ENCODE assay signal across 22 mouse cellular contexts in genomic region chr12:8354187-8354586, GRCm38 (mm10). TPM values are rescaled to one million over a fixed set of nuclear protein-coding genes. Genes with fewer than 3 reads are reported as not detected.
DNase-seq lines count a peak whose midpoint lies in the region; ATAC-seq and TF ChIP-seq lines count a peak whose summit lies in the region.
"Had no signal": no experiment of that assay in that cellular context is flagged by ENCODE, and none has a peak within 500 bp of the region (broad histone marks: within the 10 kb centered on the region; RNA-seq: fewer than 3 reads in every experiment).

No protein-coding gene starts in this region.

- no peak overlapping the region for H3K4me2 ChIP-seq in kidney, postnatal 0 days (ENCODE audit: low read length)
- H3K4me2 ChIP-seq in liver, embryonic 12.5 days, result no peak overlapping the region
- H3K4me2 ChIP-seq in lung, postnatal 0 days (replicated peaks; ENCODE audit: low read depth, low read length), result no peak overlapping the region
- H3K4me2 ChIP-seq in midbrain, embryonic 13.5 days (replicated peaks), result no peak overlapping the region
- H3K4me2 ChIP-seq: embryonic facial prominence, embryonic 13.5 days; forebrain, embryonic 12.5 days; heart, embryonic 15.5 days had no signal

- H3K4me1 ChIP-seq in kidney, postnatal 0 days (replicated peaks; ENCODE audit: insufficient read depth, low read length), result peaks cover 4% of the 10 kb centered on the region
- peaks cover 12% of the 10 kb centered on the region for H3K4me1 ChIP-seq in liver, adult 2 months (ENCODE audit: control insufficient read depth, insufficient read depth, low read length)
- peaks cover 14% of the 10 kb centered on the region; the same call in 1 of the 2 replicates for H3K4me1 ChIP-seq in liver, embryonic 12.5 days
- peaks cover 17% of the 10 kb centered on the region; the same call in 1 of the 2 replicates for H3K4me1 ChIP-seq in lung, postnatal 0 days (ENCODE audit: insufficient read depth, low read depth, low read length)
- 0 out of 2 replicates have a peak, but pooled peaks cover 5% of the 10 kb centered on the region for H3K4me1 ChIP-seq in midbrain, embryonic 13.5 days (replicated peaks)

- H3K27me3 ChIP-seq in kidney, postnatal 0 days (ENCODE audit: insufficient read depth, low read length), result no peaks in the 10 kb centered on the region
- H3K27me3 ChIP-seq in liver, adult 2 months (ENCODE audit: control insufficient read depth, insufficient read depth, low read length), result no peaks in the 10 kb centered on the region
- H3K27me3 ChIP-seq in liver, embryonic 12.5 days (replicated peaks), result no peaks in the 10 kb centered on the region
- H3K27me3 ChIP-seq in lung, postnatal 0 days (replicated peaks; ENCODE audit: insufficient read depth, low read length), result no peaks in the 10 kb centered on the region
- H3K27me3 ChIP-seq in midbrain, embryonic 13.5 days, result no peaks in the 10 kb centered on the region
- H3K27me3 ChIP-seq: embryonic facial prominence, embryonic 13.5 days; forebrain, embryonic 12.5 days; heart, embryonic 15.5 days had no signal

- no peak for TF ChIP-seq EP300 in lung, postnatal 0 days (IDR thresholded peaks at IDR 0.05)

- WGBS in kidney, postnatal 0 days, result 45% methylated on average over 1 of the region's 1 CpGs
- 28% methylated on average over 1 of the region's 1 CpGs for WGBS in liver, adult 2 months
- 69% methylated on average over 1 of the region's 1 CpGs for WGBS in liver, embryonic 12.5 days (ENCODE audit: insufficient replicate concordance)
- WGBS in lung, postnatal 0 days, result 100% methylated on average over 1 of the region's 1 CpGs
- 100% methylated on average over 1 of the region's 1 CpGs for WGBS in midbrain, embryonic 13.5 days

- ATAC-seq in kidney, postnatal 0 days (replicated peaks; ENCODE audit: low FRiP score, low read depth), result no peak
- ATAC-seq in liver, embryonic 12.5 days, result no peak
- no peak for ATAC-seq in lung, postnatal 0 days
- ATAC-seq in midbrain, embryonic 13.5 days, result no peak
- ATAC-seq: forebrain, embryonic 16.5 days had no signal

- no peak overlapping the region for H3K27ac ChIP-seq in kidney, postnatal 0 days
- H3K27ac ChIP-seq in liver, adult 2 months (replicated peaks; ENCODE audit: insufficient read depth, low read depth, low read length), result no peak overlapping the region
- H3K27ac ChIP-seq in liver, embryonic 12.5 days, result no peak overlapping the region
- H3K27ac ChIP-seq in lung, postnatal 0 days (ENCODE audit: low read length), result no peak overlapping the region
- H3K27ac ChIP-seq in midbrain, embryonic 13.5 days, result no peak overlapping the region
- H3K27ac ChIP-seq: embryonic facial prominence, embryonic 13.5 days; forebrain, embryonic 12.5 days; heart, embryonic 10.5 days; heart, embryonic 15.5 days had no signal

- TF ChIP-seq CTCF in kidney, postnatal 0 days (IDR thresholded peaks at IDR 0.05; ENCODE audit: low read depth), result no peak
- TF ChIP-seq CTCF in liver, adult 2 months (IDR thresholded peaks at IDR 0.05; ENCODE audit: low read depth, low read length), result no peak
- TF ChIP-seq CTCF in lung, postnatal 0 days (IDR thresholded peaks at IDR 0.05), result no peak

- no peaks in the 10 kb centered on the region for H3K9me3 ChIP-seq in kidney, postnatal 0 days (replicated peaks; ENCODE audit: low read length)
- H3K9me3 ChIP-seq in liver, embryonic 12.5 days (replicated peaks), result 0 out of 2 replicates have a peak, but pooled peaks cover 3% of the 10 kb centered on the region
- no peaks in the 10 kb centered on the region for H3K9me3 ChIP-seq in lung, postnatal 0 days (ENCODE audit: low read length)
- no peaks in the 10 kb centered on the region for H3K9me3 ChIP-seq in midbrain, embryonic 13.5 days
- H3K9me3 ChIP-seq: forebrain, embryonic 12.5 days; heart, embryonic 10.5 days; heart, embryonic 15.5 days had no signal

- DNase-seq in kidney, postnatal 0 days (ENCODE audit: low spot score), result peak; percentile 78
- DNase-seq in kidney, adult 8-10 months, result no peak
- DNase-seq in liver, adult 2 months (ENCODE audit: extremely low read depth, low read depth, low spot score), result peak; percentile 69
- peak; percentile 68 for DNase-seq in lung, postnatal 0 days (ENCODE audit: low spot score)
- DNase-seq in lung, postnatal 14 days, result no peak
- DNase-seq: adrenal gland, adult 2 months; adrenal gland, postnatal 25 days; cerebellum, adult 18-20 months; cerebellum, adult 9-11 months; cerebellum, postnatal 36 days; gastrocnemius, postnatal 10 days; heart, adult 18-20 months; heart, postnatal 14 days had no signal

- H3K36me3 ChIP-seq in kidney, postnatal 0 days (ENCODE audit: insufficient read depth, low read length), result no peaks in the 10 kb centered on the region
- H3K36me3 ChIP-seq in liver, adult 2 months (ENCODE audit: control insufficient read depth, insufficient read depth, low read length), result no peaks in the 10 kb centered on the region
- no peaks in the 10 kb centered on the region for H3K36me3 ChIP-seq in liver, embryonic 12.5 days
- H3K36me3 ChIP-seq in lung, postnatal 0 days (ENCODE audit: insufficient read depth, low read length), result no peaks in the 10 kb centered on the region
- H3K36me3 ChIP-seq in midbrain, embryonic 13.5 days, result no peaks in the 10 kb centered on the region
- H3K36me3 ChIP-seq: embryonic facial prominence, embryonic 13.5 days; forebrain, embryonic 12.5 days; heart, embryonic 10.5 days; heart, embryonic 15.5 days had no signal

- H3K4me3 ChIP-seq in kidney, postnatal 0 days (replicated peaks; ENCODE audit: low read depth, low read length), result no peak overlapping the region
- H3K4me3 ChIP-seq in liver, adult 2 months (ENCODE audit: insufficient read depth, low read depth, low read length), result no peak overlapping the region
- no peak overlapping the region for H3K4me3 ChIP-seq in liver, embryonic 12.5 days
- no peak overlapping the region for H3K4me3 ChIP-seq in lung, postnatal 0 days (ENCODE audit: low read depth, low read length)
- H3K4me3 ChIP-seq in midbrain, embryonic 13.5 days (replicated peaks), result no peak overlapping the region
- H3K4me3 ChIP-seq: embryonic facial prominence, embryonic 13.5 days; forebrain, embryonic 12.5 days; heart, embryonic 10.5 days; heart, embryonic 15.5 days had no signal

- no peak overlapping the region for H3K9ac ChIP-seq in kidney, postnatal 0 days (ENCODE audit: low read depth, low read length)
- H3K9ac ChIP-seq in liver, adult 2 months (ENCODE audit: low read depth, low read length), result no peak overlapping the region
- H3K9ac ChIP-seq in liver, embryonic 12.5 days, result no peak overlapping the region
- no peak overlapping the region for H3K9ac ChIP-seq in lung, postnatal 0 days (replicated peaks; ENCODE audit: low read depth)
- no peak overlapping the region for H3K9ac ChIP-seq in midbrain, embryonic 13.5 days (replicated peaks)
- H3K9ac ChIP-seq: embryonic facial prominence, embryonic 13.5 days; forebrain, embryonic 12.5 days; heart, embryonic 15.5 days had no signal

- TF ChIP-seq POLR2A in liver, adult 2 months (IDR thresholded peaks at IDR 0.05; ENCODE audit: extremely low read depth, insufficient read depth, low read length), result no peak

- no peaks in the 10 kb centered on the region for H3K79me2 ChIP-seq in liver, adult 2 months (ENCODE audit: control insufficient read depth, insufficient read depth, low read length)

RNA-seq across cellular contexts. Expression of gene Hs1bp3, which starts 41.0 kb away (rescaled TPM):
- 10.2 and 12.2 TPM in 2 replicates for polyA plus RNA-seq in kidney, postnatal 0 days (2015; fragmentation: Nextera tagmentation; extraction: Ambion mirVana)
- total RNA-seq in liver, adult 2 months (2014; rRNA removed), result 3.0 and 5.2 TPM in 2 replicates
- 13.5 and 16.6 TPM in 2 replicates for polyA plus RNA-seq in liver, adult 2 months (2012; rRNA removed)
- 5.4 and 6.1 TPM in 2 replicates for polyA plus RNA-seq in liver, embryonic 12.5 days (2016; fragmentation: Nextera tagmentation; extraction: Ambion mirVana)
- polyA plus RNA-seq in lung, postnatal 0 days (2015; fragmentation: Nextera tagmentation; extraction: Ambion mirVana), result 8.6 and 8.7 TPM in 2 replicates
- 7.7 and 9.0 TPM in 2 replicates for polyA plus RNA-seq in midbrain, embryonic 13.5 days (2015; fragmentation: Nextera tagmentation; extraction: Ambion mirVana)

RNA-seq across cellular contexts. Expression of gene Gdf7, which starts 52.4 kb away (rescaled TPM):
- 2.3 and 3.1 TPM in 2 replicates for polyA plus RNA-seq in kidney, postnatal 0 days (2015; fragmentation: Nextera tagmentation; extraction: Ambion mirVana)
- not detected in 2 replicates for total RNA-seq in liver, adult 2 months (2014; rRNA removed)
- not detected in 2 replicates for polyA plus RNA-seq in liver, adult 2 months (2012; rRNA removed)
- polyA plus RNA-seq in liver, embryonic 12.5 days (2016; fragmentation: Nextera tagmentation; extraction: Ambion mirVana), result not detected in 2 replicates
- polyA plus RNA-seq in lung, postnatal 0 days (2015; fragmentation: Nextera tagmentation; extraction: Ambion mirVana), result not detected in 2 replicates
- polyA plus RNA-seq in midbrain, embryonic 13.5 days (2015; fragmentation: Nextera tagmentation; extraction: Ambion mirVana), result 0.43 and 0.58 TPM in 2 replicates
- total RNA-seq: adrenal gland, adult 2 months; adrenal gland, postnatal 25 days; gastrocnemius, postnatal 10 days; gastrocnemius, postnatal 4 days; hematopoietic stem cell, adult 5-6 weeks had no signal
- polyA plus RNA-seq: forebrain, embryonic 16.5 days; heart, embryonic 15.5 days had no signal

Comparison
In these comparisons a context has a peak if more than half of its experiments do, and no peak if none do; other contexts are left out.
1. DNase-seq: peak in kidney, postnatal 0 days (single experiment), liver, adult 2 months (single experiment) and lung, postnatal 0 days (single experiment); none in kidney, adult 8-10 months (0 of 2) and lung, postnatal 14 days (single experiment).